Mouse (Mus musculus) liver, adult 2 months (tissue): Measurements from ENCODE around the gene Gpr137c.

Experiments
- CTCF ChIP-seq: fragments of 200-500 bp; IDR thresholded peaks from 2 replicates; pipeline ENCODE4 v1.5.1; 2011; ENCODE audit warnings: low read depth, low read length, control low read depth
- POLR2A ChIP-seq: fragments of 200-500 bp; IDR thresholded peaks from 2 replicates; pipeline ENCODE4 v1.6.1; 2011; ENCODE audit warnings: low read length, control low read depth; ENCODE audit not compliant: insufficient read depth; ENCODE audit errors: extremely low read depth

GRCm38 (mm10) chr14:45303939-45304338, 84.4 kb downstream of the Gpr137c start:
- TF ChIP-seq CTCF (no peak), POLR2A (no peak)
